Mouse (Mus musculus): ENCODE data around the gene Cpne4. TPM values are rescaled to one million over a fixed set of nuclear protein-coding genes. Genes with fewer than 3 reads are reported as not detected.

Gene Cpne4
- polyA plus RNA-seq, 1 experiment, result 0.15 TPM

DNA sequence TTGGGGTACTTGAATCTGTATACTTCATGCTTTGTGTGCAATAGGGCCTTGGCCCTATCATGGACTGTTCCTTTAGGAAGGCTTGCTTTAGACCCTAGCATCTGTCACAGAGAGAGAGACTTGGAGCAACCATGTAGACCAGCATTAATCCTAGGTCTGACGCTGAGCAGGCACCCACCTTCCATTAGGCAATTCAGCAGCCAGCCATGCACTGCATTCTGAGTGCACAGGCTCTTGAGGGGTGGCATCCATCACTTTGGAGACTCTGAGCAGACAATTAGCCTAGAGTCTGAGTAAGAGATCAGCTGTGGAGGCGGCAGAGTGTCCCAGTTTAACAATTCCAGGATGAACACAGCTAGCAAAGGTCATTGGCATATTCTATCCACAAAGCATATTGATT lies 47.9 kb downstream of the Cpne4 start:
- DNase-seq, result no peak
- 82% methylated on average over 2 of the region's 2 CpGs for WGBS
- Histone ChIP-seq H3K36me3 (ENCODE audit: control insufficient read depth, insufficient read depth, low read length) (no peaks in the 10 kb centered on the region), H3K27me3 (ENCODE audit: control insufficient read depth, insufficient read depth, low read length) (no peaks in the 10 kb centered on the region), H3K27ac (ENCODE audit: control insufficient read depth, insufficient read depth, low read length) (no peak overlapping the region), H3K4me1 (replicated peaks; ENCODE audit: control insufficient read depth, insufficient read depth, low read length) (no peaks in the 10 kb centered on the region), H3K4me3 (ENCODE audit: control insufficient read depth, insufficient read depth, low read length) (no peak overlapping the region)
- no peak for TF ChIP-seq POLR2A (IDR thresholded peaks at IDR 0.05; ENCODE audit: control insufficient read depth, extremely low read depth, insufficient read depth, low read length, poor library complexity)
- no peak for TF ChIP-seq CTCF (IDR thresholded peaks at IDR 0.05; ENCODE audit: borderline replicate concordance, control insufficient read depth, extremely low read depth, insufficient read depth, low read length, poor library complexity)

DNA sequence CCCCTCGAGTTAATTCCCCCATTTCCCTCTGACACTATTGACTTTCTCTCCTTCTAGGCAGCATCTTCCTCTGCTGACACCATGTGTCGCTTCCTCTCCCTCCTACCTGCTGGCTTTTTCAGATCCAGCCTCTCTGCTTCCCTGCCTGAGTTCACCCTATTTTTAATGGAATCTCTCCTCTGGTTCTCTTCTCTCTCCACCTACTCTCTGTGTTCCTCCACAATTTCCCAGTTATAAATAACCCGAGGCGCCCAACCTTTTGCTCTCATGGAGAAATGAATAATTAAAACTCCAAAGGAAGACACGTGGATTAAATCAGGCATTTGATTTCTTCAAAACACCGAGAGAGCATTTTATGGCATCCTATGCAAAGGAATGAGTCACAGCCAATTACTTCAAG lies 65.4 kb downstream of the Cpne4 start:
- H3K36me3 ChIP-seq (ENCODE audit: control insufficient read depth, insufficient read depth, low read length), result no peaks in the 10 kb centered on the region
- no peak overlapping the region for H3K27ac ChIP-seq (ENCODE audit: control insufficient read depth, insufficient read depth, low read length)
- H3K4me3 ChIP-seq (ENCODE audit: control insufficient read depth, insufficient read depth, low read length), result no peak overlapping the region
- no peak for DNase-seq
- no peaks in the 10 kb centered on the region for H3K27me3 ChIP-seq (ENCODE audit: control insufficient read depth, insufficient read depth, low read length)
- H3K4me1 ChIP-seq (replicated peaks; ENCODE audit: control insufficient read depth, insufficient read depth, low read length), result no peaks in the 10 kb centered on the region
- WGBS, result 80% methylated on average over 6 of the region's 6 CpGs
- no peak for TF ChIP-seq POLR2A (IDR thresholded peaks at IDR 0.05; ENCODE audit: control insufficient read depth, extremely low read depth, insufficient read depth, low read length, poor library complexity)

DNA sequence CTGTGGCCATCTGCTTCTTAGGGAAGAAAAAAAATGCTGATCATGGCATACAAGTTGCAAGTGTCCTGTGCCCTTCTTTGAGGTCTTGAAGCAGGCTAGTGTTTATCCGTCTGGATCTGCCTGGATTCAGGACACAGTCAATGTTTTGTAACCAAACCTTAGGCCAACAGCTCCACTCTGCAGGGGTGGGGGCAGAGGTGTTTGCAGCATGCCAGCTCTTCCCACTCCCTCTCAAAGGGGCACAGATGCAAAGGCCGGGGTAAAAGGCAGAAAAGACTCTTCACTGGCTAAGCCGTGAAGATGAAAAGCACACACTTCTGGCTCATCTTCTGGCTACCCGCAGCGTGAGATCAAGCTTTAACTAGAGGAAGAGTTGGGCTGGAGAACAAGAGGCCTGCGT lies 69.6 kb downstream of the Cpne4 start:
- WGBS, result 81% methylated on average over 6 of the region's 6 CpGs
- no peak for DNase-seq
- H3K27me3 ChIP-seq (ENCODE audit: control insufficient read depth, insufficient read depth, low read length), result no peaks in the 10 kb centered on the region
- H3K27ac ChIP-seq (ENCODE audit: control insufficient read depth, insufficient read depth, low read length), result no peak overlapping the region
- H3K4me1 ChIP-seq (replicated peaks; ENCODE audit: control insufficient read depth, insufficient read depth, low read length), result no peaks in the 10 kb centered on the region
- no peaks in the 10 kb centered on the region for H3K36me3 ChIP-seq (ENCODE audit: control insufficient read depth, insufficient read depth, low read length)
- TF ChIP-seq CTCF (IDR thresholded peaks at IDR 0.05; ENCODE audit: borderline replicate concordance, control insufficient read depth, extremely low read depth, insufficient read depth, low read length, poor library complexity) (no peak), POLR2A (IDR thresholded peaks at IDR 0.05; ENCODE audit: control insufficient read depth, extremely low read depth, insufficient read depth, low read length, poor library complexity) (no peak)
- no peak overlapping the region for H3K4me3 ChIP-seq (ENCODE audit: control insufficient read depth, insufficient read depth, low read length)

DNA sequence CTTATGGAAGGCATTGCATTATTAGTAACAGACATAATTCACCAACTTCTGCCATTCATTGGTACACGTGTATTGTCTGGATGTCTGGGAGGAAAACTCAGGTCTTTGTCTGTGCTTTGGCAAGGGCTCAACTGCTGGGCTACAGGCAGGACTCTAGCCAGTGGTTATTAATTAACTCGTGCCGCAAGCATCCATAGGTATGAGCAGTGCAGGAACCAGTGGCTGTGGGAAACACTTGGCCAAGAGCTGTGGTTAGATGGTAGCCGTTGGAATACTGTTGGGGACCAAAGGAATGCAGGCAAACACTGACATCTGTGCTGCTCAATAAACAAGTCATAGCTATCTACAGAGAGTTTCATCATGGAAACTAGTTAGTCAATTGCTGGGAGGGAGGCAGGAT lies 76.5 kb downstream of the Cpne4 start:
- no peak overlapping the region for H3K27ac ChIP-seq (ENCODE audit: control insufficient read depth, insufficient read depth, low read length)
- H3K36me3 ChIP-seq (ENCODE audit: control insufficient read depth, insufficient read depth, low read length), result no peaks in the 10 kb centered on the region
- TF ChIP-seq POLR2A (IDR thresholded peaks at IDR 0.05; ENCODE audit: control insufficient read depth, extremely low read depth, insufficient read depth, low read length, poor library complexity) (no peak), CTCF (IDR thresholded peaks at IDR 0.05; ENCODE audit: borderline replicate concordance, control insufficient read depth, extremely low read depth, insufficient read depth, low read length, poor library complexity) (no peak)
- WGBS, result 86% methylated on average over 4 of the region's 4 CpGs
- no peak overlapping the region for H3K4me3 ChIP-seq (ENCODE audit: control insufficient read depth, insufficient read depth, low read length)
- H3K27me3 ChIP-seq (ENCODE audit: control insufficient read depth, insufficient read depth, low read length), result no peaks in the 10 kb centered on the region
- DNase-seq, result no peak
- no peaks in the 10 kb centered on the region for H3K4me1 ChIP-seq (replicated peaks; ENCODE audit: control insufficient read depth, insufficient read depth, low read length)

DNA sequence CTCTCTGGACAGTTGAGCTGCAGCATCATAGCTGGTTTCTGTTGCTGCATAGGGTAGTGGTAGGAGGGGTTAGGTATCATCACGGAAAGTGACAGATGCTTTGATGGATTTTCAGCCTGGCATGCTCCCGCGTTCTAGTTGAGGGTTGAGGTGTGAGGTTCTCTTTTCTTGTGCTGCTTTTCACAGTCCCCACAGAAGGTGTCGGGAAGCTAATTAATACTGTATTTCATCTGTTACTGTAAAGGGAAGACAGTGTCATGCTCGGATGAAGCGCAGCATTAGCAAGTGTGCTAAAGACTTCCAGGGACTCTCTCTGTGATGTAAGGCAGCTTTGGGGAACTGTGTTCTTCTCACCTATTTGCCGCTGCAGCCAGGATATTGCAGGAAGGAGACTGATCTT lies 80.7 kb downstream of the Cpne4 start:
- H3K27ac ChIP-seq (ENCODE audit: control insufficient read depth, insufficient read depth, low read length), result no peak overlapping the region
- no peak for DNase-seq
- H3K27me3 ChIP-seq (ENCODE audit: control insufficient read depth, insufficient read depth, low read length), result no peaks in the 10 kb centered on the region
- 28% methylated on average over 7 of the region's 7 CpGs for WGBS
- no peaks in the 10 kb centered on the region for H3K4me1 ChIP-seq (replicated peaks; ENCODE audit: control insufficient read depth, insufficient read depth, low read length)
- TF ChIP-seq POLR2A (IDR thresholded peaks at IDR 0.05; ENCODE audit: control insufficient read depth, extremely low read depth, insufficient read depth, low read length, poor library complexity), result no peak
- TF ChIP-seq CTCF (IDR thresholded peaks at IDR 0.05; ENCODE audit: borderline replicate concordance, control insufficient read depth, extremely low read depth, insufficient read depth, low read length, poor library complexity), result no peak
- H3K36me3 ChIP-seq (ENCODE audit: control insufficient read depth, insufficient read depth, low read length), result no peaks in the 10 kb centered on the region
- no peak overlapping the region for H3K4me3 ChIP-seq (ENCODE audit: control insufficient read depth, insufficient read depth, low read length)

DNA sequence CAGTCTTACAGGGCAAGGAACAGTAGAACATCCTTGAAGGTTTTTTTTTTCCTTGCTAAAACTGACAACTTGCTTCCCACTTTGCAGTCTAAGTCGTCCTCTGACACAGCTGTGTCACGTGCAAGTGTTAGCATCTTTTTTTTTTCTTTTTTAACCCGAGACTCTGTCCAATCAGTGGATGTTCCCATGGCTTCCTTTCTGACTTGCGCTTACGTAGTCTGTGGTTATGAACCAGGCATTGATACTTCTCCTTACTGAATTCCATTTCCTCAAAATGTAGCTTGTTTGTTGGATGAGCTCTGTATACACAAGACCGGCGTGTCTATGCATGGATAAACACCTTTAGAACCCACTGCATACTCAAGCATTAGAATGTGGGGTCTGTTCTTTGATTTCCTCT lies 82.2 kb downstream of the Cpne4 start:
- Histone ChIP-seq H3K27ac (ENCODE audit: control insufficient read depth, insufficient read depth, low read length) (no peak overlapping the region), H3K36me3 (ENCODE audit: control insufficient read depth, insufficient read depth, low read length) (no peaks in the 10 kb centered on the region), H3K4me3 (ENCODE audit: control insufficient read depth, insufficient read depth, low read length) (no peak overlapping the region), H3K27me3 (ENCODE audit: control insufficient read depth, insufficient read depth, low read length) (no peaks in the 10 kb centered on the region), H3K4me1 (replicated peaks; ENCODE audit: control insufficient read depth, insufficient read depth, low read length) (no peaks in the 10 kb centered on the region)
- no peak for TF ChIP-seq POLR2A (IDR thresholded peaks at IDR 0.05; ENCODE audit: control insufficient read depth, extremely low read depth, insufficient read depth, low read length, poor library complexity)
- no peak for TF ChIP-seq CTCF (IDR thresholded peaks at IDR 0.05; ENCODE audit: borderline replicate concordance, control insufficient read depth, extremely low read depth, insufficient read depth, low read length, poor library complexity)
- DNase-seq, result no peak
- 54% methylated on average over 7 of the region's 7 CpGs for WGBS

DNA sequence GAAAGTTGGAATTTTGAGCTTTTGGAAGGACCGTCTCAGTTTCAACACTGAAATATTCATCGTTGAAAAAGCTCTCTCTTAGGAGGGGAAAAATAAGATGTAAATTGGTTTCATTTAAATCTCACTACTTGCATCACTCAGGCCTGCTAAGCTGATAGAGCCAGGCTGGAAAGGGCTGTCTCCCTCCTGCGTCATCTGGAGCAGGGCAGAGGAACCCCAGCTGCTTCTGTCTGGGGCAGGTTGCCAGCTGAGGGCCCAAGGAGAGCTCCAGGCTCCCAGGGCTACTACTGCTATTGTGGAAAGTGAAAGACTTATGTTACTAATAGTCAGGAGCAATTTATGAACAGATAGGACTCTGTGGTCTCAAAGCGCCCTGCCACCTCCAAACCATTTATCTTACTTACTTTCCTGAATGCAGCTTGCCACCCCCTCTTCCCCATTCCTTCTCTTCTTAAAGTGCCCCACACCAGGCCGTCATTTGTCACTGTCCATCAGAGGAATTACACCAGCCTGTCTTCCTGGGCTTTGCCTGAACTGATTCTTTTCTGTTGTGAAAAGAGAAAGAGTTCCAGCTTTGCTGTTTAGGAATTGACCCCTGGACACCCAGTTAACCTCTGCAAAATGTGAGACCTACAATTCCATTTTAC lies 99.4 kb downstream of the Cpne4 start:
- DNase-seq, result no peak
- Histone ChIP-seq H3K27me3 (ENCODE audit: control insufficient read depth, insufficient read depth, low read length) (no peaks in the 10 kb centered on the region), H3K4me3 (ENCODE audit: control insufficient read depth, insufficient read depth, low read length) (no peak overlapping the region), H3K4me1 (replicated peaks; ENCODE audit: control insufficient read depth, insufficient read depth, low read length) (no peaks in the 10 kb centered on the region), H3K27ac (ENCODE audit: control insufficient read depth, insufficient read depth, low read length) (no peak overlapping the region), H3K36me3 (ENCODE audit: control insufficient read depth, insufficient read depth, low read length) (no peaks in the 10 kb centered on the region)
- 74% methylated on average over 5 of the region's 5 CpGs for WGBS
- TF ChIP-seq CTCF (IDR thresholded peaks at IDR 0.05; ENCODE audit: borderline replicate concordance, control insufficient read depth, extremely low read depth, insufficient read depth, low read length, poor library complexity) (no peak), POLR2A (IDR thresholded peaks at IDR 0.05; ENCODE audit: control insufficient read depth, extremely low read depth, insufficient read depth, low read length, poor library complexity) (no peak)

Data from thymus, adult 2 months (tissue).